Mouse (Mus musculus): Measurements from ENCODE around the gene E130308A19Rik.

- TF ChIP-seq POLR2A (IDR thresholded peaks at IDR 0.05; ENCODE audit: borderline replicate concordance, extremely low read depth, insufficient read depth, insufficient read length, poor library complexity, severe bottlenecking) (no peak), CTCF (IDR thresholded peaks at IDR 0.05; ENCODE audit: borderline replicate concordance, extremely low read depth, insufficient read depth, insufficient read length) (no peak)
Observed at GRCm38 (mm10) chr4:59670015-59670414, 44.0 kb downstream of the E130308A19Rik start.

Measured in brain, embryonic 14.5 days (tissue).